25 mouse cellular contexts compared by ENCODE assay signal in the genomic region with DNA sequence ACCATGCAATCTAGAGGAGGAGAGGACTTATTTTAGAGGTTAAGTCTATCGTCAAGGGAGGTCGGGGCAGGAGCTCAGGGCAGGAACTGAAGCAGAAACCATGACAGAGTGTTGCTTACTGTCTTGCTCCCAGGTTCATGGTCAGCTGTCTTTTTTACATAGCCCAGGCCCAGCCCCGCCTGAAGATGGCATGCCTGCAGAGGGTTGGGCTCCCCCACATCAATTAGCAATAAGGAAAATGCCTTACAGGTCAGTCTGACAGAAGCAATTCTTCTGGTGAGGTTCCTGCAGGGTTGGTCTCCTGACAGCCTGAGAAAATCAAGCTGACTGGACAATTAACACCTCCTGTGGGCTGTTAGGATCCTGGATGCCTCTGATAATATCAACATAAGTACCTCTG. TPM values are rescaled to one million over a fixed set of nuclear protein-coding genes. Genes with fewer than 3 reads are reported as not detected.
DNase-seq lines count a peak whose midpoint lies in the region; ATAC-seq and TF ChIP-seq lines count a peak whose summit lies in the region.
"Had no signal": no experiment of that assay in that cellular context is flagged by ENCODE, and none has a peak within 500 bp of the region (broad histone marks: within the 10 kb centered on the region; RNA-seq: fewer than 3 reads in every experiment).

No protein-coding gene starts in this region.

- no peak overlapping the region for H3K9ac ChIP-seq in forebrain, embryonic 14.5 days (ENCODE audit: low read length)
- no peak overlapping the region for H3K9ac ChIP-seq in intestine, postnatal 0 days (ENCODE audit: low read depth, low read length)
- H3K9ac ChIP-seq: embryonic facial prominence, embryonic 13.5 days; forebrain, embryonic 13.5 days; hindbrain, embryonic 12.5 days had no signal

- 83% methylated on average over 3 of the region's 3 CpGs for whole genome bisulfite sequencing in forebrain, embryonic 10.5 days
- WGBS in forebrain, embryonic 14.5 days, result 79% methylated on average over 3 of the region's 3 CpGs
- WGBS in intestine, postnatal 0 days, result 32% methylated on average over 3 of the region's 3 CpGs

- no peak for ATAC-seq in forebrain, embryonic 14.5 days
- peak; percentile 78 for ATAC-seq in intestine, postnatal 0 days
- no peak for ATAC-seq in megakaryocyte, adult 5-6 weeks (ENCODE audit: poor library complexity, severe bottlenecking)
- ATAC-seq: hindbrain, embryonic 16.5 days; inflammation-experienced regulatory T-cells, adult 6 months; Patski had no signal

- no peak for TF ChIP-seq CTCF in C2C12 (IDR thresholded peaks at IDR 0.05; ENCODE audit: control insufficient read depth, insufficient read depth, insufficient read length)
- no peak for TF ChIP-seq CTCF in brain, embryonic 14.5 days (IDR thresholded peaks at IDR 0.05; ENCODE audit: borderline replicate concordance, extremely low read depth, insufficient read depth, insufficient read length)
- TF ChIP-seq CTCF in intestine, postnatal 0 days (IDR thresholded peaks at IDR 0.05; ENCODE audit: low read depth), result peak; percentile 10; the same call in 1 of the 2 replicates

- no peaks in the 10 kb centered on the region for H3K27me3 ChIP-seq in forebrain, embryonic 10.5 days (ENCODE audit: poor library complexity, severe bottlenecking)
- H3K27me3 ChIP-seq in forebrain, embryonic 14.5 days (replicated peaks; ENCODE audit: control insufficient read depth, insufficient read depth, low read length), result no peaks in the 10 kb centered on the region
- no peaks in the 10 kb centered on the region for H3K27me3 ChIP-seq in C2C12 (ENCODE audit: control insufficient read depth, insufficient read depth, insufficient read length)
- no peaks in the 10 kb centered on the region for H3K27me3 ChIP-seq in intestine, postnatal 0 days (replicated peaks; ENCODE audit: control insufficient read depth, insufficient read depth, low read length)
- H3K27me3 ChIP-seq: embryonic facial prominence, embryonic 13.5 days; forebrain, embryonic 13.5 days; hindbrain, embryonic 12.5 days; Patski had no signal

- H3K79me2 ChIP-seq in C2C12 (ENCODE audit: control insufficient read depth, insufficient read depth), result no peaks in the 10 kb centered on the region

- H3K4me1 ChIP-seq in forebrain, embryonic 10.5 days, result peaks cover 17% of the 10 kb centered on the region
- peaks cover 11% of the 10 kb centered on the region for H3K4me1 ChIP-seq in forebrain, embryonic 14.5 days (ENCODE audit: control insufficient read depth, insufficient read depth, low read length)
- no peaks in the 10 kb centered on the region for H3K4me1 ChIP-seq in intestine, postnatal 0 days (replicated peaks; ENCODE audit: control insufficient read depth, insufficient read depth, low read length)
- H3K4me1 ChIP-seq: embryonic facial prominence, embryonic 13.5 days had no signal

- no peaks in the 10 kb centered on the region for H3K9me3 ChIP-seq in forebrain, embryonic 10.5 days
- H3K9me3 ChIP-seq in forebrain, embryonic 14.5 days (replicated peaks; ENCODE audit: control insufficient read depth, low read length), result no peaks in the 10 kb centered on the region
- H3K9me3 ChIP-seq in intestine, postnatal 0 days (ENCODE audit: control insufficient read depth), result no peaks in the 10 kb centered on the region
- H3K9me3 ChIP-seq: embryonic facial prominence, embryonic 13.5 days; forebrain, embryonic 13.5 days; hindbrain, embryonic 12.5 days had no signal

- DNase-seq in forebrain, embryonic 10.5 days (ENCODE audit: extremely low spot score, low spot score), result no peak
- no peak for DNase-seq in forebrain, embryonic 14.5 days (ENCODE audit: low spot score)
- peak; percentile 4 for DNase-seq in brain, embryonic 14.5 days (ENCODE audit: low read depth)
- DNase-seq in adrenal gland, postnatal 36 days, result no peak
- DNase-seq in lung, postnatal 14 days, result no peak
- DNase-seq: adrenal gland, adult 8-10 months; B cell, adult 2 months; cerebellum, adult 11-12 months; cerebellum, adult 9-10 months; cerebellum, postnatal 25 days; heart, adult 2 months; heart, postnatal 10 days; heart, postnatal 4 days had no signal

- TF ChIP-seq POLR2A in brain, embryonic 14.5 days (IDR thresholded peaks at IDR 0.05; ENCODE audit: borderline replicate concordance, extremely low read depth, insufficient read depth, insufficient read length, poor library complexity, severe bottlenecking), result no peak

- H3K4me3 ChIP-seq in forebrain, embryonic 10.5 days, result no peak overlapping the region
- H3K4me3 ChIP-seq in forebrain, embryonic 14.5 days (ENCODE audit: low read depth, low read length), result no peak overlapping the region
- H3K4me3 ChIP-seq in C2C12 (ENCODE audit: insufficient read depth, poor library complexity, severe bottlenecking), result no peak overlapping the region
- no peak overlapping the region for H3K4me3 ChIP-seq in intestine, postnatal 0 days (ENCODE audit: low read depth, low read length)
- H3K4me3 ChIP-seq: embryonic facial prominence, embryonic 13.5 days; forebrain, embryonic 13.5 days; heart, adult 2 months; hindbrain, embryonic 12.5 days had no signal

- no peaks in the 10 kb centered on the region for H3K36me3 ChIP-seq in forebrain, embryonic 10.5 days (replicated peaks)
- H3K36me3 ChIP-seq in forebrain, embryonic 14.5 days (ENCODE audit: control insufficient read depth, insufficient read depth, low read length), result no peaks in the 10 kb centered on the region
- H3K36me3 ChIP-seq in C2C12 (ENCODE audit: control insufficient read depth, insufficient read depth), result no peaks in the 10 kb centered on the region
- no peaks in the 10 kb centered on the region for H3K36me3 ChIP-seq in intestine, postnatal 0 days (ENCODE audit: control insufficient read depth, insufficient read depth)
- H3K36me3 ChIP-seq: embryonic facial prominence, embryonic 13.5 days; hindbrain, embryonic 12.5 days had no signal

- H3K27ac ChIP-seq in forebrain, embryonic 10.5 days, result 0 out of 2 replicates have a peak overlapping the region, but pooled peaks have one; percentile 63
- H3K27ac ChIP-seq in forebrain, embryonic 14.5 days (ENCODE audit: low read depth, low read length), result no peak overlapping the region
- H3K27ac ChIP-seq in intestine, postnatal 0 days (ENCODE audit: low read depth, low read length), result peak overlapping the region; percentile 54; the same call in 1 of the 2 replicates
- H3K27ac ChIP-seq: embryonic facial prominence, embryonic 13.5 days; heart, adult 2 months; hindbrain, embryonic 12.5 days had no signal

- H3K79me3 ChIP-seq in C2C12 (ENCODE audit: low read depth), result no peaks in the 10 kb centered on the region

- no peak overlapping the region for H3ac ChIP-seq in C2C12 (ENCODE audit: control insufficient read depth, insufficient read length, low read depth)

- H3K4me2 ChIP-seq in forebrain, embryonic 14.5 days (ENCODE audit: low read length), result no peak overlapping the region
- H3K4me2 ChIP-seq in intestine, postnatal 0 days (replicated peaks; ENCODE audit: low read depth), result no peak overlapping the region
- H3K4me2 ChIP-seq: embryonic facial prominence, embryonic 13.5 days; hindbrain, embryonic 12.5 days had no signal

TF ChIP-seq in C2C12, 6 proteins besides CTCF, POLR2A, EP300 and RAD21:
- TF ChIP-seq FOSL1 (IDR thresholded peaks at IDR 0.05; ENCODE audit: insufficient read depth, low read length, poor library complexity, severe bottlenecking) (no peak), USF1 (IDR thresholded peaks at IDR 0.05; ENCODE audit: low read depth) (peak; percentile 38), MYOD1 (IDR thresholded peaks at IDR 0.05; ENCODE audit: control insufficient read depth, insufficient read length, low read depth) (no peak)

RNA-seq across cellular contexts. Expression of a gene that starts 23.0 kb away (rescaled TPM):
- not detected in 2 replicates for polyA plus RNA-seq in forebrain, embryonic 10.5 days (2016; fragmentation: Nextera tagmentation; extraction: Ambion mirVana)
- polyA plus RNA-seq in forebrain, embryonic 14.5 days (2014; fragmentation: Nextera tagmentation; extraction: Ambion mirVana), result not detected in 2 replicates
- polyA plus RNA-seq in C2C12 (2012; fragmentation: generic; extraction: Trizol), result not detected
- polyA plus RNA-seq in brain, embryonic 14.5 days (2012; rRNA removed), result not detected in 2 replicates
- 23.1 and 26.0 TPM in 2 replicates for polyA plus RNA-seq in intestine, postnatal 0 days (2015; fragmentation: Nextera tagmentation; extraction: Ambion mirVana)
- total RNA-seq in megakaryocyte, adult 5-6 weeks (2015), result not detected in 2 replicates
- total RNA-seq in megakaryocyte, adult 5-6 weeks (2017), result not detected in 2 replicates
- total RNA-seq in adrenal gland, postnatal 36 days (2021), result not detected
- total RNA-seq: gastrocnemius, adult 8-10 months; heart, adult 2 months; heart, postnatal 10 days; heart, postnatal 4 days had no signal
- polyA plus RNA-seq: cortical plate, adult 2 months; embryonic facial prominence, embryonic 13.5 days; forebrain, embryonic 13.5 days; heart, adult 2 months; heart, embryonic 14.5 days; hindbrain, embryonic 12.5 days; hindbrain, embryonic 16.5 days; inflammation-experienced regulatory T-cells, adult 6 months had no signal

Comparison
In these comparisons a context has a peak if more than half of its experiments do, and no peak if none do; other contexts are left out.
1. RNA of a gene that starts 23.0 kb away (polyA plus RNA-seq): 23.1 to 26.0 TPM in intestine, postnatal 0 days; not detected in brain, embryonic 14.5 days, not detected in forebrain, embryonic 10.5 days, not detected in forebrain, embryonic 14.5 days and not detected in C2C12 (single experiment); every median in the first group is over 10 times any median in the second.